Mouse (Mus musculus): ENCODE results near the gene Bcl10. TPM values are rescaled to one million over a fixed set of nuclear protein-coding genes. Genes with fewer than 3 reads are reported as not detected.
"Not testable (repeated sequence)": the region's sequence is repeated elsewhere in the genome, so short reads cannot be mapped to it uniquely, and the experiment has no call there.

Gene Bcl10
- polyA plus RNA-seq, 1 experiment, result 85.5 TPM

DNA sequence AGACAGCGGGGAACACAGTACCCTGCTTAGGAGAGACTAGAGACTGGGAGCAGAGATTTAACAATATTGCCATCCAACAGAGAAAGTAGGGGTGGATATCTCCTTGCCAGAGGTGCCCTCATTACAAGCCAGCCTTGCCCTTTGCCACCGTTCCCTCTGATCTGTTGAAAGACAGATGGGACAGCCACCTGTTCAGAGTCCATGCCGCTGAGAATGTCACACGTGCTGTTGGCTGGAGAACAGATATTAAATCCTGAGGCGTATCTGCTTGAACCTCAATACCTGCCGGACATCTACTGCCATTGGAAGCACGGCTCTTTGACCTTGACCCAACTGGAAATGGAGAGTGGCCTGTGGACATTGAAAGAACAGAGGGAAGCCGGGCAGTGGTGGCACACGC is 16.0 kb upstream of the Bcl10 start:
- no peaks in the 10 kb centered on the region for H3K4me1 ChIP-seq (ENCODE audit: control insufficient read depth, insufficient read depth, low read length)
- no peak overlapping the region for H3K4me3 ChIP-seq (ENCODE audit: insufficient read depth, low read length)
- no peak for TF ChIP-seq CTCF (IDR thresholded peaks at IDR 0.05; ENCODE audit: low read depth, low read length)
- TF ChIP-seq POLR2A (IDR thresholded peaks at IDR 0.05; ENCODE audit: borderline replicate concordance, low read depth, low read length), result no peak
- no peak overlapping the region for H3K27ac ChIP-seq (ENCODE audit: insufficient read depth, low read depth, low read length)

DNA sequence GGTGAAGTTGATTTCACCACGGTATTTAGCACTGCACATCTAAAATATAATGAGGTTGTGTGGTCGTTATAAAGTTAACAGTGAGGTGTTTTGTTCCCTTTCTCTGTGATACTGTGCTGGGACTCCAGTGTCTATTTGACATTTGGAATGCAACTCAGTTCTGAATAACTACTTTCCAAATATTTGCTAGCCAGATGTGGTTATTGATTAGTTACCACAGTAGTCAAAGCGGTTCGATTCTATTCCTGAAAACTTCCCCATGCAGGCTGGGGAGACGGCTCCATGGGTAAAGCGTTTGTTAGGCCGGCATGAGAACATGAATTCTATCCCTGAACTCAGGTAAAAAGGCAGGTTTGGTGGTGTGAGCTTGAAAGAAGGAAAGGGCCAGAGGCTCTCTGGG is 10.1 kb upstream of the Bcl10 start:
- Histone ChIP-seq H3K27ac (ENCODE audit: insufficient read depth, low read depth, low read length) (no peak overlapping the region), H3K4me1 (ENCODE audit: control insufficient read depth, insufficient read depth, low read length) (no peaks in the 10 kb centered on the region), H3K4me3 (ENCODE audit: insufficient read depth, low read length) (no peak overlapping the region)
- TF ChIP-seq POLR2A (IDR thresholded peaks at IDR 0.05; ENCODE audit: borderline replicate concordance, low read depth, low read length), result no peak
- no peak for TF ChIP-seq CTCF (IDR thresholded peaks at IDR 0.05; ENCODE audit: low read depth, low read length)

DNA sequence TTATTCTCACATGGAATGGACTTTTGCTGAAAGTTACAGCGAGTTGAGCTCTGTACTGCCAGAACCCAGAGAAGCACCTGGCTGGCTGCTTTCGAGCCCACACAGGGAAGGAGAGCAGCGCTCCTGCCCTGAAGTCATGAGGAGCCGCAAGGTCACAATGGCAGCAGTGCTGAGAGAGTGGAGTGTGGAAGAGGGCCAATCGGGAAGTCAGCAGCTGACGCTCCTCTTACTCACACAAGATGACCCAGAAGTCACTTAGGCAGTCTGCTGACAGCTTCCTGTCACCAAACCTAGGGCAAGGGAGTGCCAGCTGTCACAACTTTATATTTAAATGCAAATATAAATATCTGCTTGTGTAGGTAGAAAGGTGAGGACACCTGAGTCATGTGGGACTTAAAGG is 9.3 kb upstream of the Bcl10 start:
- TF ChIP-seq CTCF (IDR thresholded peaks at IDR 0.05; ENCODE audit: low read depth, low read length) (no peak), POLR2A (IDR thresholded peaks at IDR 0.05; ENCODE audit: borderline replicate concordance, low read depth, low read length) (no peak)
- H3K4me1 ChIP-seq (ENCODE audit: control insufficient read depth, insufficient read depth, low read length), result no peaks in the 10 kb centered on the region
- no peak overlapping the region for H3K27ac ChIP-seq (ENCODE audit: insufficient read depth, low read depth, low read length)
- H3K4me3 ChIP-seq (ENCODE audit: insufficient read depth, low read length), result no peak overlapping the region

DNA sequence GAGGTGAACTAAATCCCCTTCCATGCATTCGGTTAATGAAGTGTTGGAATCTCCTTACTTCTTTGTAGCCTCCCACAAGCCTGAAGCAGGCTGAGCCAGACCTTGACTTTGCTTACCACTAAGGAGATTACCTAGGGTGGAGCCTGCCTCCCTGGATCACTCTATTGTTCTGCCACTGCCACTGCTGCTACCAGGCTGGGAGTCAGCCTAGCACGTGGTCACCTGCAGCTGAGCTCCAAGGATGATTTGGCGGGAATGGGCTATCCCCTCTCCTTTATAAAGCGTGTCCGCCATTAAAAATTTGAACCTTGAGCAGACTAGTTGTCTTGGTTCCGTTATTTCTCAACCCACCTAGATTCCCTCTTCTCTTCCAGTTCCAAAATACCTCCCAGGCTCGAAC is 8.7 kb upstream of the Bcl10 start:
- not testable (repeated sequence) for H3K4me1 ChIP-seq (ENCODE audit: control insufficient read depth, insufficient read depth, low read length); H3K27ac ChIP-seq (ENCODE audit: insufficient read depth, low read depth, low read length); H3K4me3 ChIP-seq (ENCODE audit: insufficient read depth, low read length)

DNA sequence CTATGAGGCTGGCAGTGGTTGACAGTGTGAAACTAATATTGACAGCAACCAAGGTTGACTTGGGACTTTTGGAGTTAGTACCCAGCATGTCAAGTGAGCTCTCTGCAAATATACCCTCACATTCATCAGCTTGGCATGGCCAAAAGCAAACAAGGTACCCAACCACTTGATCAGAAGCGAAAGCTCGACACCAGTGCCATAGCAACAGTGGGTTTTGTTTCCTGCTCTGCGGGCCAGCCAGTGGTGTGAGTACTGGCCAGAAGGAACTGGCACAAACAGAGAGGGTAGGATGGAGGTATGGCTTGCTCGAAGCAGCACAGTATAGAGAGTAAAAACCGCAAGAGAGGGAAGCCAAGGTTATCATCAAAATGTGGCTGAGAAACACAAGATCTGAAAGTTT is 6.2 kb upstream of the Bcl10 start:
- Histone ChIP-seq H3K27ac (ENCODE audit: insufficient read depth, low read depth, low read length) (no peak overlapping the region), H3K4me1 (ENCODE audit: control insufficient read depth, insufficient read depth, low read length) (no peaks in the 10 kb centered on the region), H3K4me3 (ENCODE audit: insufficient read depth, low read length) (no peak overlapping the region)
- no peak for TF ChIP-seq POLR2A (IDR thresholded peaks at IDR 0.05; ENCODE audit: borderline replicate concordance, low read depth, low read length)
- no peak for TF ChIP-seq CTCF (IDR thresholded peaks at IDR 0.05; ENCODE audit: low read depth, low read length)

DNA sequence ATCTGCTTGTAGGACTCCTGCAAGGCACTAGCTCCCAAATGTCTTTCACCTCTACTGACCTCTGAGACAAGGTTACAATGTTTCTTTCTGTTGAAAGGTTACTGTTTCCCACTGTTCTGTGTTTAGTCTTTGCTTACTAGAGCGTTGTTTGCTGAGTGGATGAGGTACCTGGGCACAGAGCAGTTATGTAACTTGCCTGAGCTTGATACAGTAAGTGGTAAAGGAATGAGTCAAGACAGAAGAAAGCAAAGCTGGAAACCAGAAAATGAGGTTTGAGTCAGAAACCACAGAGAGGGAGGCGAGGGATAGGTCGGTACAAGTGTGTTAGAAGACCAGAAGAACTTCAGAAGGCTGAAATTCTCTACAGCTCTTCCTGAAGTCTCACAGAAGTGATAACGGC is 5.8 kb upstream of the Bcl10 start:
- Histone ChIP-seq H3K27ac (ENCODE audit: insufficient read depth, low read depth, low read length) (no peak overlapping the region), H3K4me3 (ENCODE audit: insufficient read depth, low read length) (no peak overlapping the region), H3K4me1 (ENCODE audit: control insufficient read depth, insufficient read depth, low read length) (no peaks in the 10 kb centered on the region)
- no peak for TF ChIP-seq POLR2A (IDR thresholded peaks at IDR 0.05; ENCODE audit: borderline replicate concordance, low read depth, low read length)
- TF ChIP-seq CTCF (IDR thresholded peaks at IDR 0.05; ENCODE audit: low read depth, low read length), result no peak

DNA sequence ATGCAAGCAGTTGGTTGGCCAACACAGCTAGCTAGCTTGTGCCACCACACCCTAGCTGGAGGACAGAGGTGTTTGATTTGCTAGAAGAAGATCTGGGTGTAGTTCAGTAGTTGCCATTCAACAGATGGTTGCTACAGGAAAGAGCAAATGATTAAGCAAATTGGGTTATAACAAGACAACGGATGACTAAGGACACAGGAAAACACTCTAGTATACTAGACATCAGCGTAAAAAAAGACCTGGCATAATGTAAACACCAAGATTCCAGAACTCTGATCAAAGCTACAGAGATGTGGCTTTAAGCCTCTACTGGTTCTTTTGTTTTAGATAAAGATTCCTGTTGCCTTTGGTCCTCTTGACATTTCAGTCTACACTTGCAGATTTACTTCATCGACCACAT is 367 bp downstream of the Bcl10 start:
- no peak overlapping the region for H3K4me3 ChIP-seq (ENCODE audit: insufficient read depth, low read length)
- no peak overlapping the region for H3K27ac ChIP-seq (ENCODE audit: insufficient read depth, low read depth, low read length)
- TF ChIP-seq CTCF (IDR thresholded peaks at IDR 0.05; ENCODE audit: low read depth, low read length) (no peak), POLR2A (IDR thresholded peaks at IDR 0.05; ENCODE audit: borderline replicate concordance, low read depth, low read length) (no peak)
- H3K4me1 ChIP-seq (ENCODE audit: control insufficient read depth, insufficient read depth, low read length), result peaks cover 20% of the 10 kb centered on the region

DNA sequence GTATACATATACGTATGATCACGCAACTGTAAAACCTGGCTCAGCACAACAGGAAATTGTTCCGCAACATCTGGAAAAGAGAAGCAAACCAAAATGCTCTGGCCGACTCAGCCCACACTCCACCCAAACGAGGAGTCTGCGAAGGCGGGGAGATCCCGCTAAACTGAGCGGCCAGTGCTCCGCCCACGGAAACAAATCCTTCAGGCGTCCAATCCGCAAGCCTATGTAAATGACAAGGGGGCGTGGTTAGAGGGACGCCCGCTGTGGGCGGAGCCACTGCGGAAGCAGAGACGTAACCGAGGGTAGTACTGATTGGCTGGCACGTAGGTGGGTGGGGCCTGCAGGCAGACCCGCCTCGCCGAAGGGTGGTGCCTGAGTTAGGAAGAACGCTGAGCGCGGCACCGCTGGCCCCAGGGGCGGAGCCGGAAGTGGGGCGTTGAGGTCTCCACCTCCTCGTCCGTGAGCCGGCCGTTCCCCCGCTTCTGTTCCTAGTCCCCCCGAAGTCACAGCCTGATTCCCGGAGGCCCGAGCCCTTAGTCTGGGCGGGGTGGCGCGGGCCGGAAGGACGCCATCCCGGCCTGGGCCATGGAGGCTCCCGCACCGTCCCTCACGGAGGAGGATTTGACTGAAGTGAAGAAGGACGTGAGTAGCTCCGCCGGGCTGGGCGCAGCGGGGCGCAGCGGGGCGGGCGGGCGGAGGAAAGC is 1.4 kb downstream of the Bcl10 start:
- peak overlapping the region; percentile 82 for H3K27ac ChIP-seq (ENCODE audit: insufficient read depth, low read depth, low read length)
- peaks cover 28% of the 10 kb centered on the region for H3K4me1 ChIP-seq (ENCODE audit: control insufficient read depth, insufficient read depth, low read length)
- peak overlapping the region; percentile 84 for H3K4me3 ChIP-seq (ENCODE audit: insufficient read depth, low read length)
- TF ChIP-seq POLR2A (IDR thresholded peaks at IDR 0.05; ENCODE audit: borderline replicate concordance, low read depth, low read length), result no peak
- TF ChIP-seq CTCF (IDR thresholded peaks at IDR 0.05; ENCODE audit: low read depth, low read length), result no peak

DNA sequence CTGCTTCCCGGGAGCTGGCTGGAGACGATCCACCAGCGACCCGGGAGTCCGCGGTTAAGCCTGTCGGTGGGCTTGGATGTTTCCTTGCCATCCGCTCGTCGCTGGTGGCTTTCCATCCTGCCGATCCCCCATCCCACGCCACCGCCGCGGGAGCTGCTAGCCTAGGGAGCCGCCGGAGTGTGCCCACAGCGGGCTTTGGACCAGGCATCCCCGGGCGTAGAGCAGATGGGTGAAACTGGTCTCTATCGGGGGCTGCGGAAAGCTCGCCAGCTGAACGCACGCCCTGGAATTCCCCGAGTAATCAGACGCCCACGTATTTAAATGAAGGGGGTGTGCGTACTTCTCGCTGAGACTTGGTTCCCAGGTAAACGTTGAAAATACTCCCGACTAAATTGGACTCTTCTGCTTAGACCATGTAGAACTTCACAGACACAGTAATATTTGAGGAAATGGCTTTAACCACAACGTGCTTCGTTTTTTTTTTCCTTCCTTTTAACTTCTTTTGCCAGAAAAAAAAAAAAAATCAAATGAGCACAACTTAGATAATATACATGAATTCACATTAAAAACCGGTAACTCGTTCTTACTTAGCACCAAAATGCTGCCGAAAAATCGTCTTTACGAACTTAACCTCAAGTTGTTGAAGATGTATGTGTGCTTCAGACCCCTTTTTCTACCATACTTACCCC is 2.2 kb downstream of the Bcl10 start:
- Histone ChIP-seq H3K27ac (ENCODE audit: insufficient read depth, low read depth, low read length) (peak overlapping the region; percentile 82), H3K4me1 (ENCODE audit: control insufficient read depth, insufficient read depth, low read length) (peaks cover 33% of the 10 kb centered on the region), H3K4me3 (ENCODE audit: insufficient read depth, low read length) (peak overlapping the region; percentile 84)
- TF ChIP-seq CTCF (IDR thresholded peaks at IDR 0.05; ENCODE audit: low read depth, low read length) (no peak), POLR2A (IDR thresholded peaks at IDR 0.05; ENCODE audit: borderline replicate concordance, low read depth, low read length) (no peak)

DNA sequence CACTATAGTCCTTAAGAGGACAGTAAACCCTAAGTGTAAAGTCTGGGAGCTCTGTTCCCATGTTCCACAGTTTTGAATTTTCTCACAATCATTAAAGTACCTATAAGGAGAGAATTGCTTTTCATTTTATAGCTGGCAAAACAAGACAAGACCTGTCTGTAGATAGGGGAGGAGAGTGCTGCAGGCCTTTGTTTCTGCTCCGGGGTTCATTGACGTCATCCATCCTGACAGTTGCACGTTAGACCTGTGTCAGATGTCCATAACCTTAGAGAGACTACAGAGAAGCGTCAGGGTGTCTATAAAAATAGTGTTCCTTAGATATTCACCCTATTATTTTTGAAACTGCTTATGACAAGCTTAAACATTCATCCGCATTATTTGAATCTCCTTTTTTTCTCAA is 2.9 kb downstream of the Bcl10 start:
- TF ChIP-seq CTCF (IDR thresholded peaks at IDR 0.05; ENCODE audit: low read depth, low read length), result no peak
- TF ChIP-seq POLR2A (IDR thresholded peaks at IDR 0.05; ENCODE audit: borderline replicate concordance, low read depth, low read length), result no peak
- no peak overlapping the region for H3K27ac ChIP-seq (ENCODE audit: insufficient read depth, low read depth, low read length)

More for the DNA sequence above, 2.9 kb downstream of the Bcl10 start:
- Histone ChIP-seq H3K4me3 (ENCODE audit: insufficient read depth, low read length) (peak overlapping the region; percentile 84), H3K4me1 (ENCODE audit: control insufficient read depth, insufficient read depth, low read length) (peaks cover 39% of the 10 kb centered on the region)

Data from bone marrow macrophage, adult 2 months (primary cell).